Mouse (Mus musculus): ENCODE data around the gene Lhx1. TPM values are rescaled to one million over a fixed set of nuclear protein-coding genes. Genes with fewer than 3 reads are reported as not detected.
A peak's percentile ranks its signal among the peaks of the same experiment; 100 is the strongest.

Lhx1 gene
- polyA plus RNA-seq, 1 experiment: 0.02 TPM

DNA sequence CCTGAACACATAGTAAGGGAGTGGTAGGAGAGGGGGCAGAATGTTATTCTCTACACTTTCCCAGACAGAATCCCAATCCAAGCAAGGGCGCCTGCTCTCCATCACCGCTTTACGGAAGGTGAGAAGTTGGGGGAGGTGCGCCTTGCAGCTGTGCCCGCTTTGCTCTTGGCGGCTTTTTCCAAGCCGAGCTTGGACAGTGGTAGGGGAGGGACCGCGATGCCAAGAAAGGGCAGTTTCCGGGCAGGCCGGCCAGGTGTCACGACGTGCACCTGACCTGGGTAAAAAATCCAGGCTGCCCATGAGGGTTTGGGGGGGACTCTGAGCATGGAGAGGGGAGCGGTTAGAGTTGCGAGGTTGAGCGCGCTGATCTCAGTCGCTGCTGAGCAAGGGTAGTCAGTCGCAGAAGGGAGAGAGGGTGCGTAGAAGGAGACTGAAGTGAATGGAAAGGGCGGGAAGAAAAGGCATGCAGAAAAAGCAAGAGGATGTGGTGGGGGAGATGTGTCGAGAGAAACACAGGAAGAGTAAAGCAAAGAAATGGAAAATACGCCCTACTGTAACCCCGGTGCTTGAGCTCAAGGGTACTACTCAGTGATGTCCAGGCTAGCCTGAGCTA is 3.9 kb upstream of the Lhx1 start:
- WGBS: 3% methylated on average over 24 of the region's 24 CpGs
- DNase-seq (ENCODE audit: low read depth, low spot score): no peak

DNA sequence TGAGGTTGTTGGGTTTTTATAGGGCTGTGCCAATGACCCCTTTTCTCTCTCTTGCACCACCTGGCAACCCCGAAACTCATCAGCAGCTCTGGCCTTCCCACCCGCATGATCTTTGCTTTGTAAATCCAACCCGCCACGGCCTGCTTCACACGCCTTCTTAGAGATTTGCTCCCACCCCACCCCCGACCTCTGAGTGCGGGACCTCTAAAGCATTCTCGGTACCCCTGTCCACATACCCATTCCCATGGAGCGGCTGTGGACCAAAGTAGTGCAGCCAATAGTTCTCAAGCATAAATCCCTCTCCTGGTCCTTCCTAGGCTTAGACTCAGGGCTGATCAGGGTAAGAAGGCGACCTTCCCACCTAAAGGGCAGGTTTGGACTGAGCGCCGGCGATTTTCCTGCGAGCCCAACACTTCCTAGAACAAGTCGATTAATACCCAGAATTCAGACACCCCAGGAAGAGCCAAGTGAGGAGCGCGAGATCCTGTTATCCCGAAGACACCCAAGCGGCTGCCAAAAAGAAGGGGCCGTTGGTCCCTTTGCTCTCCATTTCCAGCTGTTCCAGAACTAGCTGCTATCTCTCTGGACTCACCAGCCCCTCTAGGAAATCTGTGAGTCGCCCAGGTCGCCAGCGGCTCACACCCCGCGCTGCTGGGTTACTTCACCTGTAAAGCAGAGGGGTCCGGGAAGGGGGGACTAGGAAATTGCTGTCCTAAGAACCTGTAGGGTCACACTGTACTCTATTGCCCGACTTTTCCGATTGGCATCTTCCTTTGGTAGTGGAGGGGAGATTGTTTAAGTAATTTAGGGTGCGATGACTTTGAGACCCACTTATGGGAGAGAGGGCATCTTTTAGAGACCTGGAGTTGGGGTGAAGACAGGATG is 1.9 kb upstream of the Lhx1 start:
- 12% methylated on average over 29 of the region's 29 CpGs for WGBS
- no peak for DNase-seq (ENCODE audit: low read depth, low spot score)

DNA sequence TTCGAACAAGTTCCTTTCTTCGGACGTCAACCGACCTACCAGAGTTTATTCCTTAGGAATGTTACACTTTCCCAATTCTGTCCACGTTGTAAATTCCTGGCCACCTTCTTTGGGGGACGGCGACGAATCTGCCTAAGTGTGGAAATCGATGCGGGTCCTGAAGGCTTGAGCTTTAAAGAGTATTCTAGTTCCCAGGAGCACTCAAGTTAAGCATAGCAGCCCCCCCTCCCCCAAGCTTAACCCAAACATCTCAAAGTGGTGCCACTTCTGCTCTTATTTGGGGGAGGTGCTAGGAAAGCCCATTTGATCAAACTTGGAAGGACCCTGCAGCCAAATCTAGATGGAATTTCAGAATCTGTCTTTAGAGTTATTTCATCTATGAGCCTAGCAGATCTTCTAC is 1.1 kb upstream of the Lhx1 start:
- 3% methylated on average over 10 of the region's 10 CpGs for WGBS
- DNase-seq (ENCODE audit: low read depth, low spot score): no peak

DNA sequence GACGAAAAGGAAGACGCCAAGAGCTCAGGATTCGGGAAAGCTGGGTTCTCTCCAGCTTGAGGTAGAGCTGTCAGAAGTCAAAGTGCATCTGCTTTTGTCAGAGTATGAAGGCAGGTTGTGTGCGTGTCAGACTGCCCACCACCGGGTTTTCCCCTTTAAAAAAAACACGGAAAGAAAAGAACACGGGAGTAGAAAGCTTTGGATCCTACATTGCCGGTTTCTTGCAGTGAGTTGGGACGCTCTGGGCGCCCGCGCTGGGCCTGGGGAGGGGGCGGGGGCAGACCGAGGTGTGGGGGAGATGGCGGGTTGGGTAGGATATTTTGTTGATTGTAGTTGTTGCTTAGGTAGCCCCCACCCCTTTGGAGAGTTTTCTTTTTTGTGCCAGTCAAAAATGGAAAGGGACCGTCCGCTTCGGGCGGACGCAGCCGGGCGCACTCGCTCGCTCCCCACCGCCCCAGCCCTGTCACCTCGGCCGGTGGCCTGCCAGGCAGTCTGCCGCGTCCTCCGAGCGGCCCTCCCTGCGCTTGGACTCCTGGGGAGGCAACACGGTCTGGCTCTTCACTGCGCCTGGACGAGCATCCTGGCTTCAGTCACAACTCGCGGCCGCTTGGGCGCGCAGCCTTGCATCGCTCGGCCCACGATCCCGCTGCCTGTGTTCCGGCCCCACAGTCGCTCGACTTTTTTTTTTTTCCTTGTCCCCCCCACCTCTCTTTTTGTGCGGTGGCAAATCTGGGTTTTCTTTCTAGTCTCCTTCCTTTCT is 644 bp downstream of the Lhx1 start:
- no peak for DNase-seq (ENCODE audit: low read depth, low spot score)
- 5% methylated on average over 48 of the region's 48 CpGs for WGBS

DNA sequence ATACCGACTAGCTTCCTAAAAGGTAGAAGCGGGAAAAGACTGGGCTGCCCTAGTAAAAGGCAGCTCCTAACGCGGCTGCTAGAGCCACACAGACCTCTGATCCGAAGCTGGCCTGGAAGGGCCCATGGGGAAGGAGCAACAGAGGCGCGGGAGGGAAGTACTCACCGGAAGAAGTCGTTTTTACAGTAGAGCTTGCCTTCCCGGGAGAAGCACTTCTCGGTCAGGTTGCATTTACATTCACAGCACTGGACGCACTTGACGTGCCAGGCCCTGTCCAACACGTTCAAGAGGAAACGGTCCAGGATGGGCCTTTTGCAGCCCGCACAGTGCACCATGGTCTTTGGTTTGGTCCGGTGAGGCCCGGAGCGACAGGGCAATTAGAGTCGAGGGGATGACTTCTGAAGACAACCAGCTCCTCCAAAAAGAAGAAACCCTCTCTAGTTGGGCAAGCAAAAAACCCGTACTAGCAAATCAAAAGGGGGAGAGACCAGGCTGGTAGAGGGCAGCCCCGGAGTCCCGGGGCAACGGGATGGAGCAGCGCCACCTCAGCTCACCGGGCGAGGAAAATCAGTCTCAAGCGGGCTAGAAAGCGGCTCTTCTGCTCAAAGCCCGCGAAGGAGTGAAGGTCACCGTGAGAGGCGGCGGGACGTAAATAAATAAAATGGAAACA is 1.4 kb downstream of the Lhx1 start:
- 5% methylated on average over 35 of the region's 35 CpGs for WGBS
- DNase-seq (ENCODE audit: low read depth, low spot score): no peak

DNA sequence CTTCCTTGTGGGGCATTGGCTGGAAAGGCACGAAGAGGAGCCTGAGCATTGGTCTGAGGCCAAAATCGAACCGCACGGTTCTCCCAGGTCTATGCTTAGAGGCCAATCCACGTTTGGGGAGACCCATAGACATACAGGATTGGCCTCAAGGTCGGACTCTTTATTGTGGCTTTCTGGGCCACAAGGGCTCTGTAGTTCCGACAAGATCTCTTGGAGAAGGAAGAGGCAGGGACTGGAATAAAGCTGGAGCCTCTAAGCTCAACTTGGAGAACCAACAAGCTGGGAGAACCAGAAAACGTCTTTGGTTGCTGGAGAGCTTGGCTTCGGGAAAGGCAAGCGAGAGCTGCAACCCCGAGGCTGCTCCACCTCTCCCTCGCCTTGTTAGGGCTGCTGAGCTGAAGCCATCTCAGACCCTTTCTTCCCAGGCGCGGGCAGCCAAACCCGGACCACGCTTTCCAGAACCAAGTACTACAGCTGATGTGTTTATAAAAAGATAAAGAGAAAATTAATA is 2.0 kb downstream of the Lhx1 start:
- 4% methylated on average over 16 of the region's 16 CpGs for WGBS
- DNase-seq (ENCODE audit: low read depth, low spot score): no peak

DNA sequence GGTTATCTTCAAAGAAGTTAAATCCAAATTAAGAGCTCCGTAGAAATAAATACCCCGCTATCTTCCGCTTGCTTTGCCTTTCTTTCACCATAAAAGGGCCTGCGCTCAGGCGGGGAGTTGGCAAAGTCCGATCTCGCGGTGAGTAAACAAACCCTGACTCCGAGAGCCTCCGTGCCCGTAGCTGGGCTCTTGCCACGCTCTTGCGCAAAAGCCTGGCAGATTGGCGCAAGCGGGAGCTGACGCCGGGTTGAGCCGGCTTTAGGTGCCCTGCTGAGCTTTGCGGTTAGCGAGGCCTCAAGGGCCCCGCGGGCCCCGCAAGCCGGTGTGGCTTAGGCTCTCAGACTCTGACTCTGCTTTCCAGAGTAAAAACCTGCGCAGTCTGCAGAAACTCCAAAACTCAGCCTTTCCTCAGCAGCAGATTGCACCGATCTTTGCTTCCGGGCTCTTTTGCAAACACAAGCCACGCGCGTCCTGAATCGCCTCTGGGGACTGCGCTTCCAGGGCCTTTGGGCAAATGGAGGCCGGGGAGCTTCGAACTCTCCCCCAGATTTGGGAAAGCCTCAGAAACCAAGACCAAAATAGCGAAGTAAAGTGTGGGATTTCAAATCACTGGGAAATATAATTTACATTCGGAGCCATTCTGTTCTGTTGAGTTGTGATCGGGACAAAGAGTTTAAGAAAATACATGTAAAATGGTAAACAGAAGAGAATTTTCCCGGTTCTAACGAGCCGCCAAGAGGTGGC is 2.6 kb downstream of the Lhx1 start:
- DNase-seq (ENCODE audit: low read depth, low spot score): peak; percentile 43
- WGBS: 2% methylated on average over 40 of the region's 40 CpGs

DNA sequence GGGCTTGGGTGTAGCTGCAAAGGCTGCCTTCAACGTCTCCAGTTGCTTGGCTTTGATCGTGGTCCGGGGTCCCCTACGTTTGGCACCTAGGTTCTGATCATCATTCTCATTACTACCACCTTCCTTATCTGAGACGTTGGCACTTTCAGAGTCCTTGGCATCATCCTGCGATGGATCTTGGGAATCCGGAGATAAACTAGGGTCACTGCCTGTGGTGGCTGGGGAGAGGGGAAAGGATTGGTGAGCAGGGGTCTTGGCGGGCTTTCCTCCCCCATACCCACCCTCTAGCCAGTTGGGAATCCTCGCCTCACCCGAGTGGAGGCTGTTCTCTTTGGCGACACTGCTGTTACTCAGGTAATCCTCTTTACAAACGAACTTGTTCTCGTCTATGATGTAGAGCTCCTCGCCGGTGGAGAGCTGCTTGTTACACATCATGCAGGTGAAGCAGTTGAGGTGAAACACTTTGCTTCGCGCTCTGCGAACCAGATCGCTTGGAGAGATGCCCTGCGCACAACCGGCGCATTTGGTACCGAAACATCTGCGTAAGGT is 3.5 kb downstream of the Lhx1 start:
- WGBS: 16% methylated on average over 24 of the region's 24 CpGs
- no peak for DNase-seq (ENCODE audit: low read depth, low spot score)

DNA sequence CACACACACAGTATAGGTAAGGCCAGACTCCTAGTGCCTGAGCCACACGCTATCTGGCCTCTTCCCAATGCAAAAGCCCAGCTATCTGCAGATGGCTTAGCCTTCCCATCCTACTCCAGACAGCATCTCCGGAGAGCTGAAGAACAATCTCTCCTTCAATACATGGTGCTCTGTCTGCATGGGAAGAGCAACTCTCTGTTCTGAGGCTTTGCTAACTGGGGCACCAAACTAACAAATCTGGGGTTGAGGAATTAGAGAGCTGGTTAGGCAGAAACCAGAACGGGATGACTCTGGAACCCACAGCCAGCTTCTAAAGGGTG is 4.3 kb downstream of the Lhx1 start:
- DNase-seq (ENCODE audit: low read depth, low spot score): no peak
- WGBS: 52% methylated on average over 3 of the region's 3 CpGs

DNA sequence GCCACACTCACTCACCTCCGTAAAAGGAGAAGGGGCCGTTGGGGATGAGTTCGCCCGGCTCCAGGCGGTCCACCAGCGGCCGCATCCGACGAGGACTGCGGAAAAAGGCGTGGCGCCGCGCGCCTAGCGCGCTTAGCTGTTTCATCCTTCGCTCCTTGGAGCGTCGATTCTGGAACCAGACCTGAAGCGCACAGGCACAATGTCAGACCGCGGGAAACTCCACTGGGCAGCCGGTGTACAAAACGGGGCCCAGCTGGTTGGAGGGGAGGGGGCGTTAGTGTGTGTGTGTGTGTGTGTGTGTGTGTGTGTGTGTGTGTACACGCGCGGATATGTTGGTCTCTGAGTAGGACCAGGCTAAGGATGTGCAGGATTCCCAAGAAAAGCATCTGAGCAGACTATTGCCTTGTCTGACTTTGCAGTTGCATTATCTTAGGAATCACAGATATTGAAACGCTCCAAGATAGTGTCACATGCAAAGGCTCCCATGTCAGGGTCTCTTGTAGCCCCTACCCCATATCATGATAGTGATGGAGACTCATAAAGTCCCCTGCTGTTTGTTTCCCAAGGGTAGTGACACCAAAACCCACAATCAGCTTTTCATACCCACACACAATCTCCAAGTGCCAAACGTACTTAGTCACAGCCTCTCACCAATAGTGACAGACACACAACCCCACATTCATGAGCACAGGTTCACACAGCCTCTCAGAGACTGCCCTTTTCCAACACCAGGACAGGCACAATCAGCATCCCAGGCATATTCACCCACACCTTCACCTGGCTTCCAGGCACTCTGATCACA is 4.9 kb downstream of the Lhx1 start:
- 11% methylated on average over 31 of the region's 31 CpGs for WGBS
- no peak for DNase-seq (ENCODE audit: low read depth, low spot score)

DNA sequence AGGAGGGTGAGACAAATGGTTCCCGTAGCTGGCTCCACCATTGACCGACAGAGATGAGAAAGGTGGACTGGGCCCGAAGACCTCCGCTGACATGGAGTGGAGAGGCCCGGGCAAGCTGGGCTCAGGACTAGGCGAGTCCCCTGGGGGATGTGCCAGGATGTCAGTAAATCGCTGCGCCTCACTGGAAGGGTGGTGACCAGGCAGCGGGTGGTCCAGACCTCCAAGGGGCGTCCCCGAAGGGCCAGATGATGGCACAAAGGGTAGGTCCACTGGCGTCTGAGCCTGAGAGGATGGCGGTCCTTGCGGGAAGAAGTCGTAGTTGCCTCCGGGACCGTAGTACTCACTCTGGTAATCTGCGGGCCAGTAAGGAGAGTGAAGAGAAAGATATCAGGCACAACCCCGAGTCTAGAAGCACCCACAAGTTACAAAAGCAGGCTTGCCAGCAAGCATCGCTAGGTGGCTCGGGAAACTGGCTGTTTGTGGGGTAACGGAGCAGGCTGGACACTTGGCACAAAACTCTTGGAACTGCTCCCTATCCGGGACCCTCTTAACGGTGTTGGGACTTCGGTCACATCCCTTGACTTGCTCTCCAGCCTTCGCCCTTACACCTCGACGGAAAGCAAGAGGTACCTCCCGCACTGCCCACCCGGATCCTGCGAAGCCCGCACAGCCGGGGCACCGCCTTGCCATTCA is 5.6 kb downstream of the Lhx1 start:
- no peak for DNase-seq (ENCODE audit: low read depth, low spot score)
- 30% methylated on average over 34 of the region's 34 CpGs for WGBS

DNA sequence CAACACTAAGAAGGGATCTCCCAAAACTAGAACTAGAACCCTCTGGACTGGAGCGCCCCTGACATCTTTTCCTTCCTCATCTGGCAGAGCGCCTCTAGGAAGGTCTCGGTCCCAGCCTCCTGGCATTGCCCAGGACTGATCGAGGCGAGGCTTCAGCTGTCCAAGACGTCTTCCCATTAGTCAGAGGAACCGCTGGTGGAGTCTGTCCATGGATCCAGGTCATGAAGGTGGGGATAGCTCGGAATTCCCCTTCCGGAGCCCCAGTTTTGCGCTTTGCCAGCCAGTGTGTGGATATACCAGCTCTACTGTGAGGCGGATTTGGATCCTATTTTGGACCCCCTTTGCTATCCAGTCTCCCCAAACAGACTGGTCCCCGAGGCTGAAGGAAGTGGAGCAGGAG is 6.3 kb downstream of the Lhx1 start:
- DNase-seq (ENCODE audit: low read depth, low spot score): no peak

DNA sequence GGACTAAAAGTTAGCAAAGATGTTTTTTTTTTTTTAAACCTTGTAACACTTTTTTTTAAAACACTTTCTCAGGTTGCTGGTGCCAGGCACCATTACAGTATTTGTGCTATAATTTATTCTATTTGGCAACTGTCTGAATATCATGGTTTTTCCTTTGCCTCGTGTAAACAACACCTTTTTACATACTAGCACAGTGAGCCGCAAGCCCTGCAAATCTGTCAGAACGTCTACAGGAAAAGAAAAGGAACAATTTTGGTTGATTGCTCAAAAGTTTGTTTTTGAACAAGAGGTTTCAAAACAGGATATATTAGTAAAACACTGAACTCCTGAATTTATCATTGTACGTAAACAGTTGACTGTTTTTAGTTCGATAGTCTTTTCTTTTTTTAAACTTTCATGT is 7.1 kb downstream of the Lhx1 start:
- WGBS: 59% methylated on average over 5 of the region's 5 CpGs
- DNase-seq (ENCODE audit: low read depth, low spot score): no peak

More for the DNA sequence above, 6.3 kb downstream of the Lhx1 start:
- 46% methylated on average over 12 of the region's 12 CpGs for WGBS

DNA sequence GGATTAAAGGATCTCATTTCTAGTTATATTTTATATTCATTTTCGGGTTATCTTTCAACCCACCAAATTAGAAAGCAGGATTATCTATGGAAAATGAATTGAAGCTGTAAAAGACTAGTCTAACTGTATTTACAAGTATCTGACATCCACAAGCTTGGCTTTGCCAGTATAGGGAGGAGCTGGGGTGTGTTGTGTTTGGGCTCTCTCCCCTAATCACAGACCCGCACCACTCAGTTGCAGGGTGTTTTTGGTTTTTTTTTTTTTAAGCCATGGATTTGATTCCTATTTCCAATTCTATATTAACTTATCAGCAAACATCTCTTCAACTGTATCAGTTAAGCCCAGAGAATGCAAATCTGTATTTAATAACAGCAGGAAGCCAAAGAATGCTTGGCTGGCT is 7.9 kb downstream of the Lhx1 start:
- 38% methylated on average over 2 of the region's 2 CpGs for WGBS
- DNase-seq (ENCODE audit: low read depth, low spot score): no peak

DNA sequence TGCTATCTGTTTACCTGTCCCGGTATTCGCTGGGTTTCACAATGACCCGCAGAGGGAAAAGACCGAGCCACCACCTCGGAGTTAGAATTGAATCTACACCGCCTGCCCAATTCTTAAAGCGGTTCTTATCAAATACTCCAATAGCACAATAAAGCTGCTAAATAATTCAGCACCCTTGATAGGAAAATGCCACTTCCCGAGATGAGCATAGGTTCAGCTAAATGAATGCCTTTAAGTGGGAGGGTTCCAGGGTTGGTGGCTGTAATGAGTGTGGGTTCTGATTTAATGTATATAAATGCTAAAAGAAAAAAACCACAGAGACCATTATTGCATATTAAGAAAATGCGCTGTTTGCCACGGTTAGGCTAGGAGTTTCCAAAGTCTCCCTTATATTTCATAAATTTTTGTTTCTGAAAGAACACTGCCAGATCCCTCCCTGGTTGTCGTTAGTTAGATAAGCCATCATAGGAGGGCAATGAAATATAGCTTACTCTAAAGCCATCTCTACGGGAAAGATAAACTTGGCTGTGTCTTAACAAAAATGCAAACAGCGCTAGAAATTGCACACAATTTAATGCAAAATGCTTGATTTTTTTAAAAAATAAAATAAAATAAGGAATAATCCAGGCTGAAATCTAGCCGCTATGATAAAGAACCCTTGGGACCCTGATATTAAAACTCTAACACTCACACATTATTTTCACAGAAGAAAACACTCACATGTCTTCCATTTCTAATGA is 8.7 kb downstream of the Lhx1 start:
- WGBS: 14% methylated on average over 14 of the region's 14 CpGs
- no peak for DNase-seq (ENCODE audit: low read depth, low spot score)

DNA sequence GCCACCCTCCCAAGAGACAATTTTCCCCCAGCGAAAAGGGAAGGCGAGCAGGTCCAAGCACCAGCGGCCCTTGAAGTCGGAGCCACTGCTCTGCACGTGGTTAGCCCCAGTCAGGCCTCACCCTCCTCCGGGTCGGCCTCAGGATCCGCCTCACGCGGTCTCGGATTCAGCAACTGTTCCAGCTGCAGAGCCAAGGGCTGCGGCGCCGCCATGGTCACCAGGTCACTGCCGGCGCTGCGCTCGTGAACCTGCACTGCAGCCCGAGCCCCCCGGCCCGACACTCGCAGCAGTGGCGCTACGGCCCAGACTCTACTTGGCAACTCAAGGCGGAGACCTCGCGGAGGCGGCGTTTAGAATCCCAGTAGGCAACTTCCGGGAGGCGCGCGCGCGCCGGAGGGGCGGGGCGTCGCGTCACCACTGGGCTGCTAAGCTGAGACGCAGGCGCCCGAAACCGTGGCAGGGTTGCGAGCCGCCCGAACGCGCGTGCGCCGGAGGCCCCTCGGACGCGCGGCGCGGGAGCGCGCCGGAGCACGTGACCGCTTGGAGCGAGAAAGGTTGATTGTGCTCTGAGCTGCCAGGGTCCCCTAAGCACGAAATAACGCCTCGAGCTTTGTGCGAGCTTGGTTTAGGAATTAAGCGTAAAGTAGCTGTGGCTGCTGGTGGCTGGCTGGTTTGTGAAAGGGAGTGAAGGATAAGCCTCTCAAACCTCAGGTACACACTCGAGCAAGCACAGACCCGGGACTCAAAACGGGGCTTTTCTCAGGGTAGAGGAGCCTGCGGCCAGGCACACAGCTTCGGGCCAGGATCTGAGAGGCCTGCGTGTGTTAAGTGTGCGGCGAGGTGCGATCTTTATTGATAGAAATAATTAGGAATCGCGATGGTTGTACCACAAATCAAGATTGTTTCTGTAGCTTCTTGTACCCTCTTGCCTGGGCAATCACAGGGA is 11.9 kb downstream of the Lhx1 start, which contains the start of gene Aatf:
Gene Aatf (minus strand): TSS at position 352 of the 946 bp plus-strand sequence.
- DNase-seq (ENCODE audit: low read depth, low spot score): peak; percentile 89
- under 1% methylated on average over 80 of the region's 80 CpGs for WGBS

All from large intestine, adult 2 months (tissue).